Mouse (Mus musculus): ENCODE results near the gene Gm4553. TPM values are rescaled to one million over a fixed set of nuclear protein-coding genes. Genes with fewer than 3 reads are reported as not detected.
"Not testable (repeated sequence)": the region's sequence is repeated elsewhere in the genome, so short reads cannot be mapped to it uniquely, and the experiment has no call there.

Gene Gm4553
- polyA plus RNA-seq, 1 experiment from 2014 or later = not detected

DNA sequence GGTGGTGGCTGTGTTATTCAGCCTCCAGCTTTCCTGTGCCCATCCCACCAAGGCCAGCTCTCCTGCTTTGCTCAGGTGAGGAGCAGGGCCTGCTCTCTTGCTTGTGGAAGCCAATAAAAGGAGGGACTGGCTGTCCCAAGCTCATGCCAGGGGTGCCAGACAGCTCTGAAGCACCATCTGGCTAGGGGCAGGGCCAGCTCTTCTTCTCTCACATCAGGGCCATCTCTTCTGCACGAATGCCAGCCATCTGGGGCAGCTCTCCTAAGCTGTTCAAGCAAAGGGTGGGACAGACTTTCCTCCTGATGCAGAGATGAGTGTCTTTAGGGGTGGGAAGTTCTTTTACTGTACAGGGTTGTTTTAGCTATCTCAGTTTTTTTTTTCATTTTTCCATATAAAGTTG, 15.5 kb upstream of the Gm4553 start:
- WGBS = 43% methylated on average over 1 of the region's 1 CpGs
- Histone ChIP-seq H3K36me3 (ENCODE audit: control insufficient read depth, insufficient read depth, low read length) (no peaks in the 10 kb centered on the region), H3K4me3 (ENCODE audit: low read depth, low read length) (no peak overlapping the region), H3K9ac (ENCODE audit: low read length) (no peak overlapping the region), H3K27ac (ENCODE audit: low read depth) (no peak overlapping the region), H3K27me3 (replicated peaks; ENCODE audit: control insufficient read depth, insufficient read depth, low read length) (no peaks in the 10 kb centered on the region), H3K4me2 (ENCODE audit: low read length) (no peak overlapping the region), H3K9me3 (ENCODE audit: control insufficient read depth, low read length) (no peaks in the 10 kb centered on the region), H3K4me1 (replicated peaks; ENCODE audit: control insufficient read depth, insufficient read depth, low read length) (no peaks in the 10 kb centered on the region)
- ATAC-seq (replicated peaks; ENCODE audit: low FRiP score, low TSS enrichment, low read depth) (no peak), DNase-seq (ENCODE audit: low spot score) (no peak)

DNA sequence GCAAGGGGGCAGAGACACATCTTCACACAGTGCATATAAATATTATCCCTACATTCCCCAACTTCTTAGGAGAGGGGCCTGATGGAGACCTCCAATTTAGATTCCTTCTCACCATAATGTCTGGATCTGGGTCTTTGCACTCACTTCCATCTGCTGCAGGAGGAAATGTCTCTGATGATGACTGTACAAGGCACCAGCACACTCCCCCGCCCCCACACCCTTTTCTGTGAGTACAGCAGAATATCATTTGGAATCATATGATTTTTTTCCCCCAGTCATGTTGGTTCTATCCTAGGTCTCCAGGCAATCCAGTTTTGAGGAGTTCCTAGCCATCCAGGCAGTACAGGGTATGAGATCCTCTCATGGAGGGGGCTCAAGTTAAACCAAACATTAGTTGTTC, 13.1 kb upstream of the Gm4553 start:
- no peak overlapping the region for H3K4me3 ChIP-seq (ENCODE audit: low read depth, low read length)

DNA sequence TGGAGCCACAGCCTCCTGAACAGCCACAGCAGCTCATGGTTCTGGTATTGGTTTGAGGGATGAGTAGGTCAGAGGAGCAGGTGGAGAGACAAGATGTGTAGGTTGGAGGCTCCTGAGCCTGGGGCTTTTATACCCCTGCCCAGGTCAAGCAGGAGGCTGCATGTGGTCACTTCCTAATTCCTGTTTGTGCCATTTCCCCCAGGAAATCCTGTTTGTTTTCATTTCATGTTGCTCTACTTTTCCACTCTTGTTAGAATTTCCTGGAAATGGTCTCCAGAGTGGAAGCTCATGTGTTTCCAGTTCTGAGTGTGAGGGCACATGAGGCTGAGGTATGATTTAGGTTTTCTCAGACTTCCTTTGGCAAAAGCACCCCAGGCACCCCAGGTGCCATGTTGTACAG, 10.4 kb upstream of the Gm4553 start, which contains the start of gene Krtap5-2:
Gene Krtap5-2, minus strand, starts transcription at position 101 of the 400 bp plus-strand sequence.
- H3K36me3 ChIP-seq (ENCODE audit: control insufficient read depth, insufficient read depth, low read length); ATAC-seq (replicated peaks; ENCODE audit: low FRiP score, low TSS enrichment, low read depth); H3K9me3 ChIP-seq (ENCODE audit: control insufficient read depth, low read length); H3K9ac ChIP-seq (ENCODE audit: low read length); H3K27ac ChIP-seq (ENCODE audit: low read depth); H3K4me1 ChIP-seq (replicated peaks; ENCODE audit: control insufficient read depth, insufficient read depth, low read length); H3K4me3 ChIP-seq (ENCODE audit: low read depth, low read length); H3K4me2 ChIP-seq (ENCODE audit: low read length); H3K27me3 ChIP-seq (replicated peaks; ENCODE audit: control insufficient read depth, insufficient read depth, low read length): not testable (repeated sequence)
- DNase-seq (ENCODE audit: low spot score) = peak; percentile 43

More for the DNA sequence above, 13.1 kb upstream of the Gm4553 start:
- H3K36me3 ChIP-seq (ENCODE audit: control insufficient read depth, insufficient read depth, low read length) = no peaks in the 10 kb centered on the region
- no peak overlapping the region for H3K4me2 ChIP-seq (ENCODE audit: low read length)
- H3K9me3 ChIP-seq (ENCODE audit: control insufficient read depth, low read length) = no peaks in the 10 kb centered on the region
- WGBS = 85% methylated on average over 1 of the region's 1 CpGs
- DNase-seq (ENCODE audit: low spot score) (no peak), ATAC-seq (replicated peaks; ENCODE audit: low FRiP score, low TSS enrichment, low read depth) (no peak)
- no peak overlapping the region for H3K9ac ChIP-seq (ENCODE audit: low read length)
- H3K27me3 ChIP-seq (replicated peaks; ENCODE audit: control insufficient read depth, insufficient read depth, low read length) = no peaks in the 10 kb centered on the region
- no peaks in the 10 kb centered on the region for H3K4me1 ChIP-seq (replicated peaks; ENCODE audit: control insufficient read depth, insufficient read depth, low read length)
- H3K27ac ChIP-seq (ENCODE audit: low read depth) = no peak overlapping the region

- ATAC-seq (replicated peaks; ENCODE audit: low FRiP score, low TSS enrichment, low read depth) (no peak), DNase-seq (ENCODE audit: low spot score) (peak; percentile 48)
- H3K4me2 ChIP-seq (ENCODE audit: low read length) = no peak overlapping the region
- 49% methylated on average over 3 of the region's 3 CpGs for WGBS
- H3K27ac ChIP-seq (ENCODE audit: low read depth) = no peak overlapping the region
- no peaks in the 10 kb centered on the region for H3K9me3 ChIP-seq (ENCODE audit: control insufficient read depth, low read length)
- no peaks in the 10 kb centered on the region for H3K4me1 ChIP-seq (replicated peaks; ENCODE audit: control insufficient read depth, insufficient read depth, low read length)
- no peaks in the 10 kb centered on the region for H3K27me3 ChIP-seq (replicated peaks; ENCODE audit: control insufficient read depth, insufficient read depth, low read length)
- no peak overlapping the region for H3K9ac ChIP-seq (ENCODE audit: low read length)
- H3K36me3 ChIP-seq (ENCODE audit: control insufficient read depth, insufficient read depth, low read length) = no peaks in the 10 kb centered on the region
- no peak overlapping the region for H3K4me3 ChIP-seq (ENCODE audit: low read depth, low read length)
These were observed 4.3 kb upstream of the Gm4553 start for GRCm38 (mm10) chr7:142169836-142170235.

DNA sequence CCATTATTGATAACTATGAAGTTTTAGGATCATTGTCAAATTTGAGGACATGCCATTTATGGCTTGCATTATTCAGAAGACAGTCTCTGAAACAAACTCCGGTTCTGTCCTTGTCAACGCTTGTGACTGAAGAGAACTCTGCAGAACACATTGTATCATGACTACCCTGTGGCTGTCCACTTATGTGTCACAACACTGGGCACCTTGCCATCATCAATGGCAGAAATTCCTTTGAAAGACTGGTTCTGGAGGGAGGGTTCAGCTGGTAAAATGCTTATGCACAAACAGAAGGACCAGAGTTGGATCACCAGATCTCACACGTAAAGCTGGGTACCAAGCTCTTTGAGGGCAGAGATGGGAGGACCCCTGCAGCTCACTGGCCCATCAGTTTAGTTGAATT, 6.2 kb downstream of the Gm4553 start:
- ATAC-seq (replicated peaks; ENCODE audit: low FRiP score, low TSS enrichment, low read depth) (no peak), DNase-seq (ENCODE audit: low spot score) (peak; percentile 29)
- Histone ChIP-seq H3K4me3 (ENCODE audit: low read depth, low read length) (no peak overlapping the region), H3K4me2 (ENCODE audit: low read length) (no peak overlapping the region), H3K27me3 (replicated peaks; ENCODE audit: control insufficient read depth, insufficient read depth, low read length) (no peaks in the 10 kb centered on the region), H3K9ac (ENCODE audit: low read length) (no peak overlapping the region), H3K27ac (ENCODE audit: low read depth) (no peak overlapping the region), H3K9me3 (ENCODE audit: control insufficient read depth, low read length) (no peaks in the 10 kb centered on the region), H3K4me1 (replicated peaks; ENCODE audit: control insufficient read depth, insufficient read depth, low read length) (no peaks in the 10 kb centered on the region), H3K36me3 (ENCODE audit: control insufficient read depth, insufficient read depth, low read length) (no peaks in the 10 kb centered on the region)
- 91% methylated on average over 3 of the region's 3 CpGs for WGBS

GRCm38 (mm10) chr7:142157013-142157412, 8.5 kb downstream of the Gm4553 start, which contains the start of gene Gm29735:
Gene Gm29735 (minus strand): TSS chr7:142157113.
- ATAC-seq (replicated peaks; ENCODE audit: low FRiP score, low TSS enrichment, low read depth); H3K4me1 ChIP-seq (replicated peaks; ENCODE audit: control insufficient read depth, insufficient read depth, low read length); DNase-seq (ENCODE audit: low spot score); H3K27me3 ChIP-seq (replicated peaks; ENCODE audit: control insufficient read depth, insufficient read depth, low read length); H3K4me2 ChIP-seq (ENCODE audit: low read length); H3K9ac ChIP-seq (ENCODE audit: low read length); H3K9me3 ChIP-seq (ENCODE audit: control insufficient read depth, low read length); H3K4me3 ChIP-seq (ENCODE audit: low read depth, low read length); H3K36me3 ChIP-seq (ENCODE audit: control insufficient read depth, insufficient read depth, low read length); H3K27ac ChIP-seq (ENCODE audit: low read depth): not testable (repeated sequence)
- 31% methylated on average over 2 of the region's 2 CpGs for WGBS

GRCm38 (mm10) chr7:142155308-142155707, 10.2 kb downstream of the Gm4553 start:
- ATAC-seq (replicated peaks; ENCODE audit: low FRiP score, low TSS enrichment, low read depth) (no peak), DNase-seq (ENCODE audit: low spot score) (no peak)
- Histone ChIP-seq H3K36me3 (ENCODE audit: control insufficient read depth, insufficient read depth, low read length) (no peaks in the 10 kb centered on the region), H3K9ac (ENCODE audit: low read length) (no peak overlapping the region), H3K4me1 (replicated peaks; ENCODE audit: control insufficient read depth, insufficient read depth, low read length) (no peaks in the 10 kb centered on the region), H3K27ac (ENCODE audit: low read depth) (no peak overlapping the region), H3K4me2 (ENCODE audit: low read length) (no peak overlapping the region), H3K4me3 (ENCODE audit: low read depth, low read length) (no peak overlapping the region), H3K27me3 (replicated peaks; ENCODE audit: control insufficient read depth, insufficient read depth, low read length) (no peaks in the 10 kb centered on the region), H3K9me3 (ENCODE audit: control insufficient read depth, low read length) (no peaks in the 10 kb centered on the region)
- WGBS = 56% methylated on average over 1 of the region's 1 CpGs

DNA sequence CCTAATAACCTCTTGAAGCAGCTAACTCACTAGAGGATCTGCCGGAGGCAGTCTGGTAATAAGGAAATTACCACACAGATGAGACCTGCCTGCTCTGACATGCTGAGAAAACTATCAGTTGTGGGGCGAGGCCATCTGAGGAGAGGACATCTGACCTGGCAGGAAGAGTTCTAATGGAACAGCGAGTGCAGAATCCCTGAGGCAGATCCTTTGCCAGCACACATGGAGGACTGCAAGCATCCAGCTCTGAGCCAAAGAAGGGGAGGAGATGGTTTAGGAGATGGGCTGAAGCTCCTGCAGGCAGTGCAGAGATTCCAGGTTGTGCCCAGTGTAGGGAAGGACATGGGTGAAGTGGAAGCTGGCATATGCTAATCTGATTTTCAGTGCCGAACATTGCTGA, 13.3 kb downstream of the Gm4553 start:
- ATAC-seq (replicated peaks; ENCODE audit: low FRiP score, low TSS enrichment, low read depth) = no peak
- WGBS = 78% methylated on average over 4 of the region's 4 CpGs
- H3K9ac ChIP-seq (ENCODE audit: low read length) = no peak overlapping the region
- no peaks in the 10 kb centered on the region for H3K4me1 ChIP-seq (replicated peaks; ENCODE audit: control insufficient read depth, insufficient read depth, low read length)
- H3K27ac ChIP-seq (ENCODE audit: low read depth) = no peak overlapping the region
- H3K4me2 ChIP-seq (ENCODE audit: low read length) = no peak overlapping the region
- DNase-seq (ENCODE audit: low spot score) = no peak
- no peak overlapping the region for H3K4me3 ChIP-seq (ENCODE audit: low read depth, low read length)
- H3K36me3 ChIP-seq (ENCODE audit: control insufficient read depth, insufficient read depth, low read length) = no peaks in the 10 kb centered on the region
- no peaks in the 10 kb centered on the region for H3K27me3 ChIP-seq (replicated peaks; ENCODE audit: control insufficient read depth, insufficient read depth, low read length)
- H3K9me3 ChIP-seq (ENCODE audit: control insufficient read depth, low read length) = no peaks in the 10 kb centered on the region

- Histone ChIP-seq H3K27me3 (replicated peaks; ENCODE audit: control insufficient read depth, insufficient read depth, low read length) (no peaks in the 10 kb centered on the region), H3K9me3 (ENCODE audit: control insufficient read depth, low read length) (no peaks in the 10 kb centered on the region), H3K4me2 (ENCODE audit: low read length) (no peak overlapping the region), H3K27ac (ENCODE audit: low read depth) (no peak overlapping the region), H3K9ac (ENCODE audit: low read length) (no peak overlapping the region), H3K4me1 (replicated peaks; ENCODE audit: control insufficient read depth, insufficient read depth, low read length) (no peaks in the 10 kb centered on the region), H3K36me3 (ENCODE audit: control insufficient read depth, insufficient read depth, low read length) (no peaks in the 10 kb centered on the region), H3K4me3 (ENCODE audit: low read depth, low read length) (no peak overlapping the region)
- no peak for ATAC-seq (replicated peaks; ENCODE audit: low FRiP score, low TSS enrichment, low read depth)
- no peak for DNase-seq (ENCODE audit: low spot score)
These were observed 16.9 kb downstream of the Gm4553 start for GRCm38 (mm10) chr7:142148633-142149032.

Measured in intestine, embryonic 14.5 days (tissue).